Mouse (Mus musculus) forebrain, embryonic 14.5 days (tissue): ENCODE results near the gene Neurog1. TPM values are rescaled to one million over a fixed set of nuclear protein-coding genes. Genes with fewer than 3 reads are reported as not detected.

Source experiments
- ATAC-seq: fragments of 200-750 bp; cut with Nextera tagmentation; 2 replicates; pipeline ENCODE4 v1.8.0; 2017; ENCODE audit warnings: mild to moderate bottlenecking, moderate library complexity
- DNase-seq: peaks from one replicate; pipeline ENCODE4 v3.0.0-alpha.2; 2015; ENCODE audit warnings: low spot score
- H3K27ac ChIP-seq: fragments of 300-500 bp; sonication (generic); 2 replicates; pipeline ENCODE4 v1.5.1; 2014; ENCODE audit warnings: low read depth, mild to moderate bottlenecking, control low read depth, low read length, moderate library complexity
- H3K27me3 ChIP-seq: fragments of 300-500 bp; sonication (generic); replicated peaks from 2 replicates; pipeline ENCODE4 v1.6.1; 2014; ENCODE audit warnings: low read length, control low read depth, mixed read lengths; ENCODE audit not compliant: control insufficient read depth, insufficient read depth
- H3K36me3 ChIP-seq: fragments of 300-500 bp; sonication (generic); 2 replicates; pipeline ENCODE4 v1.6.1; 2014; ENCODE audit warnings: low read length, control low read depth; ENCODE audit not compliant: control insufficient read depth, insufficient read depth
- H3K4me1 ChIP-seq: fragments of 300-500 bp; sonication (generic); 2 replicates; pipeline ENCODE4 v1.6.1; 2014; ENCODE audit warnings: antibody characterized with exemption, low read length, control low read depth; ENCODE audit not compliant: control insufficient read depth, insufficient read depth
- H3K4me2 ChIP-seq: fragments of 300-500 bp; sonication (generic); 2 replicates; pipeline ENCODE4 v1.6.1; 2014; ENCODE audit warnings: mild to moderate bottlenecking, control low read depth, low read length
- H3K4me3 ChIP-seq: fragments of 300-500 bp; sonication (generic); 2 replicates; pipeline ENCODE4 v1.5.1; 2014; ENCODE audit warnings: low read depth, low read length, control low read depth
- H3K9ac ChIP-seq: fragments of 300-500 bp; sonication (generic); 2 replicates; pipeline ENCODE4 v1.6.1; 2014; ENCODE audit warnings: mild to moderate bottlenecking, low read length, control low read depth, moderate library complexity
- H3K9me3 ChIP-seq: fragments of 300-500 bp; sonication (generic); replicated peaks from 2 replicates; pipeline ENCODE4 v1.6.1; 2016; ENCODE audit warnings: low read length, control low read depth, mixed read lengths; ENCODE audit not compliant: control insufficient read depth
- WGBS: fragments of 180-500 bp; shearing (Covaris S2); extraction: QIAGEN DNeasy Blood & Tissue Kit; methylation state at CpG from one replicate; pipeline ENCODE4 v1.1.7; 2014; 5-methylcytosine and 5-hydroxymethylcytosine counted together
- polyA plus RNA-seq: library from polyadenylated mRNA; unstranded; fragments of >200 nt; fragmentation: Nextera tagmentation; extraction: Ambion mirVana; gene quantifications from 2 replicates; pipeline ENCODE4 v1.2.1, GENCODE M21; 2014

The Neurog1 gene
- polyA plus RNA-seq, result 3.4 and 4.3 TPM in 2 replicates

DNA sequence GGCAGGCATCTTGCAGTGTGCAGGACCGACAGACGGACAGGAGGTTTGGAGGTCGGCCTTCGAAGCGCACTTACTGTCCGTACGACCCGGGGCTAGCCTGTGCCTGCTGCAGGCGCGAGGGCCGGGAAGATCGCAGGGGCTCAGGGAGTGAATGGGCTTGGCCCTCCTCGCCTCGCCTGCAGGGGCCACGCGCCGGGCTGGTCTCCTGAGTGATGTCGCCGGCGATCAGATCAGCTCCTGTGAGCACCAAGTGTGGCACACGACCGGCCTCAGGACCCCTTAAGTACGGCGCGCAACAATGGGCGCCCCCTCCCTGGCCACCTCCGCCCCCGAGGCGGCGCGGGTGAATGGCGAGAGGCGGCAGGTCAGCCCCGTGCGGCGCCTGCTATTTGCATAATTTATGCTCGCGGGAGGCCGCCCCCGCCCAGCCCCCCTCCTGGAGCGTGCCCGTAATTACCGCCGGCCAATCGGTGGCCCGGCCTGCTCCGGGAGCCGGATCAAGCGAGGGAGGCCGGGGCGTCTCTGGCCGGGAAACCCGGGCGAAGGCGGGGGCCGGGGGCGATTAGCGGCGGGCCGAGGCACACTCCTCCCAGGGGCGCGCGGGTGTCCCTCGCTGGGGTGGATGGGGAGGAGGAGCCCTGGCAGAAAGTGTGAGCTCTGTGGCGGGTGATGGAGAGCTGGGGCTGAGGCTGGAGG lies at the start of gene Neurog1:
TSS of gene Neurog1 (minus strand) at position 240 of the 696 bp plus-strand sequence.
- Histone ChIP-seq H3K4me3 (peak within 1 kb of the TSS; percentile 33), H3K4me1 (peaks cover 15% of the 10 kb centered on the region; the same call in 1 of the 2 replicates), H3K9me3 (no peaks in the 10 kb centered on the region), H3K36me3 (no peaks in the 10 kb centered on the region), H3K4me2 (peak within 1 kb of the TSS; percentile 63), H3K27me3 (peaks cover 94% of the 10 kb centered on the region), H3K9ac (peak within 1 kb of the TSS; percentile 45), H3K27ac (peak within 1 kb of the TSS; percentile 33; the same call in 1 of the 2 replicates)
- under 1% methylated on average over 65 of the region's 65 CpGs for WGBS
- peak; percentile 86 for ATAC-seq
- DNase-seq, result peak; percentile 78

DNA sequence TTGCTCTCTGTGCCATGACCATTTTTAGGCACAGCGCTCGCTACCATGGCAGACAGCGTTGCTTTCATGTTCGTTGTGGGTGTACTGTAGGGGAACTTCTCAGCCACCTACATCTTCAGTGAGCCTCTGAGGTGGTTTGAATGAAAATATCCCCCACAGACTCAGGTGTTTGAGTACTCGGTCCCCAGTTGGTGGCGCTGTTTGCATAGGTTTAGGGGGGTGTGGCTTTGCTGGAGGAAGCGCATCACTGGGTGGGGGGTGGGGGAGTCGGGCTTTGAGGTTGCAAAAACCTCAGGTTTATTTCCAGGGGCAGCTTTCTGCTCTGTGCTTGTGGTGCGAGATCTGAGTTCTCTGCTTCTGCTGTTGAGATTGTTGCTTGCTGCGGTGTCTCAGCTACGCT lies 47.4 kb upstream of the Neurog1 start:
- DNase-seq (no peak), ATAC-seq (no peak)
- H3K4me2 ChIP-seq, result no peak overlapping the region
- peaks cover 9% of the 10 kb centered on the region for H3K4me1 ChIP-seq
- 95% methylated on average over 11 of the region's 11 CpGs for WGBS
- H3K9me3 ChIP-seq, result no peaks in the 10 kb centered on the region
- H3K4me3 ChIP-seq, result no peak overlapping the region
- no peak overlapping the region for H3K27ac ChIP-seq
- no peaks in the 10 kb centered on the region for H3K36me3 ChIP-seq
- H3K9ac ChIP-seq, result no peak overlapping the region
- H3K27me3 ChIP-seq, result peaks cover 32% of the 10 kb centered on the region

DNA sequence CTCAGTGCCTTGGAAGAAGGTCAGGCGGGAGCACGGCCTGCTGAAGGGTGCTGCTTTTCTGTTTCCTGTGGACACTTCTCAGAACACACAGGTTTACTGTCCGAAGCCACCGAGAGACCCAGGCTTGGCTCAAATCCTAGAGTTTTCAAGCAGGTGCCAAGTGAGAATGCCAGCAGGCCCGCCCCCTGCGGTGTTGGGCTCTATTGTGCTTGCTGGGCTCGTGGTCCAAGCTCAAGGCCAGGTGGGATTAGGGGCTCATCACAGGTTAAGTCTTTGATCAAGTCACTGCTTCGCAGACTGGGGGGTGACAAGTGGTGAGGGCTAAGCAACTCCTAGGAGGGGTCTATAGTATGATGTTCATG lies 44.7 kb upstream of the Neurog1 start:
- H3K9ac ChIP-seq, result peak overlapping the region; percentile 59
- 4% methylated on average over 8 of the region's 8 CpGs for WGBS
- DNase-seq, result peak; percentile 28
- peak overlapping the region; percentile 39 for H3K4me3 ChIP-seq
- peak overlapping the region; percentile 80 for H3K4me2 ChIP-seq
- no peak for ATAC-seq
- H3K4me1 ChIP-seq, result peaks cover 9% of the 10 kb centered on the region
- H3K36me3 ChIP-seq, result no peaks in the 10 kb centered on the region
- no peak overlapping the region for H3K27ac ChIP-seq
- no peaks in the 10 kb centered on the region for H3K9me3 ChIP-seq
- peaks cover 44% of the 10 kb centered on the region for H3K27me3 ChIP-seq

DNA sequence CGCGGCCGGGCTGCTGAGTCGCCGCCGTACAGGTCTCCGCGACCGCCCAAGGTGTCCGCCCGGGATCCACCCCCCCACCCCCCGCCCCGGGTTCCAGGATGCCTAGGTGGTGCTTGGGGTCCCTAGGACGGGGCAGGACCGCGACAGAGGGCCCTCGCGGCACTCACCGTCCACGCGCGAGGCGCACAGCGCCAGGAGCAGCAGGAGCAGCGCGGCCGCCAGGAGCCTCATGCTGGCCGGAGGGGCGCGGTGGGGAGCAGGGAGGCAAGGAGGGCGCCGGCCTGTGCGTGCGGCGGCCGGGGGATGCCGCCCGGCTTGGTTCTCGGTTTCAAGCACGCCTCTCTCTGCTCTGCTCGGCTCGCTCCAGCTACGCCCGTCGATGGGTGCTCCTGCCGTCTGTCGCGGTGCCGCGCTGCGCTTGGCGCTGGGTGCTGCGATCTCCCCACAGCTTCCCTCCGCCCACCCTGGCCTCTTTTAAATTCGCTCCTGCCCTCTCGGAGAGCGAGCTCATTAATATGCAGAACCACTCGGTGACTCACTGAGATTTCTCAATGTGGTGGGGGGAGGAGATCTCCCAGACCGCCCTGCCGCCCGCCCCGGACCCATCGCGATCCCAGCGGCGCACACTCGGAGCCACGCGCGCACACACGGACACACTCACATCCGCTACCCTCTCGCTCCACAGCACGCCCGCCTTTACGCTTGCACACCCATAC lies 44.1 kb upstream of the Neurog1 start, which contains the start of gene Cxcl14:
TSS of gene Cxcl14 (minus strand) at position 609 of the 716 bp plus-strand sequence.
- Histone ChIP-seq H3K9me3 (no peaks in the 10 kb centered on the region), H3K36me3 (no peaks in the 10 kb centered on the region), H3K4me1 (peaks cover 9% of the 10 kb centered on the region), H3K27ac (no peak within 1 kb of the TSS), H3K27me3 (peaks cover 44% of the 10 kb centered on the region), H3K4me2 (peak within 1 kb of the TSS; percentile 80), H3K9ac (peak within 1 kb of the TSS; percentile 59), H3K4me3 (peak within 1 kb of the TSS; percentile 39)
- ATAC-seq (peak; percentile 66), DNase-seq (peak; percentile 64)
- WGBS, result under 1% methylated on average over 71 of the region's 76 CpGs

DNA sequence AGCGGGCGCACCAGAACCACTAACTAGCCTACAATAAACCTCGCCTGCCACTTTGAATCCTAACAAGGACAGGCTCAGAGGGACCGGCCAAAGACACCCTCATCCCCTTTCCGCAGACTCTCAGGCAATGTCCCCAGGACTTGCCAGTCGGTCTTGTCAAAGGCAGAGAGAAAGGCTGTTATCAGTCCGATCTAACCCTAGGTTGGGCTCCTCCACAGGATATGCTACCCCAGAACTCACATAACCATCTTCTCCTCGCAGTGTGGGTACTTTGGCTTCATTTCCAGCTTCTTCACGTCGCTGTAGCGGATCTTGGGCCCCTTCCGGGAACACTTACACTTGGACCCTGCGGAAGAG lies 43.6 kb upstream of the Neurog1 start:
- DNase-seq (no peak), ATAC-seq (no peak; the same call in 1 of the 2 replicates)
- H3K4me1 ChIP-seq, result peaks cover 9% of the 10 kb centered on the region
- H3K9ac ChIP-seq, result peak overlapping the region; percentile 59
- no peak overlapping the region for H3K27ac ChIP-seq
- peaks cover 44% of the 10 kb centered on the region for H3K27me3 ChIP-seq
- no peaks in the 10 kb centered on the region for H3K9me3 ChIP-seq
- WGBS, result 6% methylated on average over 13 of the region's 13 CpGs
- H3K36me3 ChIP-seq, result no peaks in the 10 kb centered on the region
- peak overlapping the region; percentile 39 for H3K4me3 ChIP-seq
- H3K4me2 ChIP-seq, result peak overlapping the region; percentile 80

DNA sequence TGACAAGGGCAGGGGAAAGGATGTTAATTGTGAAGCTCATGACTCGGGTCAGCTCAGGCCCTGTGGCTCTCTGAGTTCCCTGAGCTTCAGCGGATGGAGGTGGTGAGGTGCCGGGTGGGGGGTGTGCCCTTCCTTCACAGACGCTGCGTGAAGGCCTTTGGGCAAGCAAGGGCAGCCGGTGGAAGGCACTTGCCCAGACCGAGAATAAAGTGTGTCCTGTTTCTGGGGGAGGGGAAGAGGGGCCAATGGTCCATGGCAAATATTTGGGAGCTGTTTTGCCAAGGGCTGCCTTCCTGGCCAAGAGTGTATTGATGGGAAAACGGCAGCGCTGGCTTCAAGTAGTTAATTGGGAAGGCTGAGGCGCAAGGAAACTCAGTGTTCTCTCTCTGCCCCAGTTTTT lies 42.9 kb upstream of the Neurog1 start:
- peak overlapping the region; percentile 59; the same call in 1 of the 2 replicates for H3K9ac ChIP-seq
- 7% methylated on average over 10 of the region's 10 CpGs for WGBS
- no peak overlapping the region for H3K27ac ChIP-seq
- peaks cover 9% of the 10 kb centered on the region for H3K4me1 ChIP-seq
- DNase-seq, result no peak
- H3K9me3 ChIP-seq, result no peaks in the 10 kb centered on the region; the same call in 1 of the 2 replicates
- ATAC-seq, result no peak
- H3K36me3 ChIP-seq, result no peaks in the 10 kb centered on the region
- peak overlapping the region; percentile 39; the same call in 1 of the 2 replicates for H3K4me3 ChIP-seq
- peak overlapping the region; percentile 80; the same call in 1 of the 2 replicates for H3K4me2 ChIP-seq
- peaks cover 44% of the 10 kb centered on the region for H3K27me3 ChIP-seq

DNA sequence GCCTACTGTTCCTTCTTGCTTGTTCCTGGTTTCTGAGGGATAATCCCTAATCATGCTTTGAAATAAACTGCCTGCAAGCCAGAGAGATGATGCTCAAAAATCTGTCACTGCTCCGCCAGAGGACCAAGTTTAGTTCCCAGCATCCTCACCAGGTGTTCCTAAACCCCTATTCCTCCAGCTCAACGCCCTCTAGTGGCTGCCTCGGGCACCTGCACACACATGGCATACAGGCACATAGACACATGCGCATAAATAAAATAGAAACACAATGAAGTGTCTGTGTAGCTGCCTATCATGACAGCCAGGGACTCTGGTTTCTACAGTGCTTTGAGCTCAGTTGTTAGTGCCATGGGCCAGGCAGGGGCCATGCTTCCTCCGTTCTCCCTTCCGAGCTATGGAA lies 38.0 kb upstream of the Neurog1 start:
- H3K4me3 ChIP-seq, result no peak overlapping the region
- DNase-seq (no peak), ATAC-seq (no peak)
- peaks cover 18% of the 10 kb centered on the region for H3K27me3 ChIP-seq
- no peak overlapping the region for H3K9ac ChIP-seq
- H3K36me3 ChIP-seq, result no peaks in the 10 kb centered on the region
- WGBS, result 75% methylated on average over 6 of the region's 6 CpGs
- H3K4me1 ChIP-seq, result peaks cover 3% of the 10 kb centered on the region; the same call in 1 of the 2 replicates
- H3K9me3 ChIP-seq, result no peaks in the 10 kb centered on the region; the same call in 1 of the 2 replicates
- no peak overlapping the region for H3K27ac ChIP-seq
- no peak overlapping the region for H3K4me2 ChIP-seq

DNA sequence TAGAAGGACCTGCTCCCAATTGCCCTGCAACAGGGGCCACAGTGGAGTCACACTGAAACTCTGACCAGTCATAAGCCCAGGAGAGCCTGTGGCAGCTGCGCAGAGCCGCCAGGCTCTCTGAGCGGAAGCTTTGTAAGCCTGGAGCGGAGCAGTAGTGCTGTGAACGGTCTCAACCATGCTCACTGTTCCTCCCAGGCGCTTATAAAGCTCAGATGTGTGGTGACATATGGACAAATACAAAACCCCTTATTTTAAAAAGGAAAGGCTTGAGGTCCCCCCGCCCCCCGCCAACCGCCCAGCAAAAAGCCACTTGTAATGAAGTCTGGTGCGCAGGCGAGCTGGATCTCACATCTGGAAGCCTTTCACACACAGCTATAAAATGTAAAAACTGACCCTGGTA lies 37.3 kb upstream of the Neurog1 start:
- DNase-seq, result peak; percentile 33
- Histone ChIP-seq H3K9ac (0 out of 2 replicates have a peak overlapping the region, but pooled peaks have one; percentile 21), H3K4me3 (no peak overlapping the region), H3K36me3 (no peaks in the 10 kb centered on the region), H3K4me2 (no peak overlapping the region), H3K27me3 (peaks cover 11% of the 10 kb centered on the region), H3K9me3 (no peaks in the 10 kb centered on the region; the same call in 1 of the 2 replicates), H3K4me1 (peaks cover 3% of the 10 kb centered on the region; the same call in 1 of the 2 replicates), H3K27ac (no peak overlapping the region)
- WGBS, result 54% methylated on average over 11 of the region's 11 CpGs
- no peak for ATAC-seq
